Mouse (Mus musculus) spleen, postnatal 14 days (tissue): ENCODE data around the gene Knl1.
"Not testable (repeated sequence)": the region's sequence is repeated elsewhere in the genome, so short reads cannot be mapped to it uniquely, and the experiment has no call there.

Experiments used
- DNase-seq, 2 experiments: peaks; one replicate each; pipeline ENCODE4 v3.0.0; 2021 to 2022; ENCODE audit warnings: low spot score in 2 of 2

Knl1 gene

GRCm38 (mm10) chr2:119046649-119047611, at the start of gene Knl1:
TSS of gene Knl1 (plus strand) at chr2:119047119.
- peak; percentile 95 to 97 for DNase-seq

- no peak for DNase-seq
These were observed 48.6 kb upstream of the Knl1 start for GRCm38 (mm10) chr2:118998115-118998866.

GRCm38 (mm10) chr2:118999025-118999639, 47.8 kb upstream of the Knl1 start:
- DNase-seq = no peak

- DNase-seq = no peak
These were observed 40.0 kb upstream of the Knl1 start for GRCm38 (mm10) chr2:119006886-119007285.

GRCm38 (mm10) chr2:119009376-119009775, 37.5 kb upstream of the Knl1 start:
- no peak for DNase-seq

- DNase-seq = no peak
These were observed 31.9 kb upstream of the Knl1 start for GRCm38 (mm10) chr2:119014989-119015388.

- DNase-seq = no peak
These were observed 31.2 kb upstream of the Knl1 start for GRCm38 (mm10) chr2:119015604-119016180.

- DNase-seq = not testable (repeated sequence)
These were observed 30.6 kb upstream of the Knl1 start for GRCm38 (mm10) chr2:119016312-119016711.

GRCm38 (mm10) chr2:119017647-119018046, 29.3 kb upstream of the Knl1 start:
- no peak for DNase-seq

GRCm38 (mm10) chr2:119018391-119019122, 28.4 kb upstream of the Knl1 start:
- no peak for DNase-seq

GRCm38 (mm10) chr2:119019131-119019530, 27.8 kb upstream of the Knl1 start:
- no peak for DNase-seq

GRCm38 (mm10) chr2:119019538-119019937, 27.4 kb upstream of the Knl1 start:
- DNase-seq = no peak

- DNase-seq = no peak
These were observed 23.7 kb upstream of the Knl1 start for GRCm38 (mm10) chr2:119023154-119023660.

- DNase-seq = no peak
These were observed 22.2 kb upstream of the Knl1 start for GRCm38 (mm10) chr2:119024536-119025238.

- DNase-seq = no peak
These were observed 21.7 kb upstream of the Knl1 start for GRCm38 (mm10) chr2:119025239-119025616.

GRCm38 (mm10) chr2:119026951-119027350, 20.0 kb upstream of the Knl1 start:
- no peak for DNase-seq

GRCm38 (mm10) chr2:119028941-119029551, 17.9 kb upstream of the Knl1 start, which contains the start of gene Ccdc32:
TSS of gene Ccdc32 (minus strand) at chr2:119029393.
- DNase-seq = peak; percentile 88 to 92

- DNase-seq = no peak
These were observed 14.7 kb upstream of the Knl1 start for GRCm38 (mm10) chr2:119032191-119032590.

GRCm38 (mm10) chr2:119034656-119035396, 12.1 kb upstream of the Knl1 start, which contains the start of gene Rpusd2:
TSS of gene Rpusd2 (plus strand) at chr2:119034790.
- DNase-seq = peak; percentile 77 to 91
